Mouse (Mus musculus): ENCODE results near the gene Kti12.

DNA sequence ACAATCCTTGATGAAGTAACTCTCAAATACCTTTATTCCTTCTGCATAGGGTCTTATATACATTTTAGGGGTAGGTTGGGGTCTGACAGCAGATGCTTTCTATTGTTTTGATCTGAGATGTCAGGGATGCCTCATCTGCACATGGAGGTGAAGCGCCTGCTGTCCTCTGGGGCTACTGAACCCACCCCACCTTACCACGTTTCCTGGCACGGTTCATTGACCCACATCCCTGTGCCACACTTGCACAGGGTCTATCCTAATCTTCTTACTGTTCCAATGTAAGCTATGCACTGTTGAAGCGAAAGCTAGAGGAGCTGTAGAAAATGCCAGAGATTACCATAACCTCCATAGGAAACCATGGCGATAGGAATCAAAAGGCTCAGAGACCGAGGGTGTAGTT is 36.0 kb upstream of the Kti12 start:
- TF ChIP-seq CTCF (IDR thresholded peaks at IDR 0.05; ENCODE audit: borderline replicate concordance, extremely low read depth, insufficient read depth, insufficient read length) = no peak
- no peak for TF ChIP-seq POLR2A (IDR thresholded peaks at IDR 0.05; ENCODE audit: borderline replicate concordance, extremely low read depth, insufficient read depth, insufficient read length, poor library complexity, severe bottlenecking)
